Mouse (Mus musculus) MEL (cell line): ENCODE data around the gene Igdcc3. TPM values are rescaled to one million over a fixed set of nuclear protein-coding genes. Genes with fewer than 3 reads are reported as not detected.

Source experiments
- DNase-seq: peaks from one replicate; pipeline ENCODE4 v3.0.0; 2011; ENCODE audit warnings: low read depth, low spot score
- H3K27ac ChIP-seq: 2 replicates; pipeline ENCODE4 v1.5.1; 2012; ENCODE audit warnings: low read depth, mild to moderate bottlenecking, control low read depth, low read length, moderate library complexity; ENCODE audit not compliant: control insufficient read depth
- H3K27me3 ChIP-seq, 2 experiments: fragments of 150-350 bp in 1 of 2; sonication (generic) in 1 of 2; 2 replicates each; pipeline ENCODE4 v1.6.1; 2012; ENCODE audit warnings: low read length in 2 of 2, mild to moderate bottlenecking in 2 of 2, improper control_type of control experiment in 1 of 2, moderate library complexity in 1 of 2; ENCODE audit not compliant: insufficient read depth in 2 of 2, control insufficient read depth in 1 of 2
- H3K36me3 ChIP-seq, 2 experiments: 2 replicates each; pipeline ENCODE4 v1.6.1; 2012 to 2014; ENCODE audit warnings: low read length in 2 of 2, improper control_type of control experiment in 1 of 2, inconsistent platforms in 1 of 2, mild to moderate bottlenecking in 1 of 2; ENCODE audit not compliant: insufficient read depth in 2 of 2, control insufficient read depth in 1 of 2
- H3K4me1 ChIP-seq, 2 experiments: fragments of 150-350 bp in 1 of 2; sonication (generic) in 1 of 2; 2 replicates each; pipeline ENCODE4 v1.6.1; 2012; ENCODE audit warnings: low read length in 2 of 2, improper control_type of control experiment in 1 of 2, mild to moderate bottlenecking in 1 of 2; ENCODE audit not compliant: insufficient read depth in 2 of 2, control insufficient read depth in 1 of 2
- H3K4me3 ChIP-seq, 2 experiments: fragments of 150-350 bp in 1 of 2; sonication (generic) in 1 of 2; 2 replicates each; pipeline ENCODE4 v1.5.1; 2012; ENCODE audit warnings: low read depth in 2 of 2, low read length in 2 of 2, mild to moderate bottlenecking in 2 of 2, moderate library complexity in 2 of 2, control low read depth in 1 of 2, improper control_type of control experiment in 1 of 2; ENCODE audit not compliant: control insufficient read depth in 1 of 2, insufficient read depth in 1 of 2
- H3K79me2 ChIP-seq: 2 replicates; pipeline ENCODE4 v1.6.1; 2012; ENCODE audit warnings: mild to moderate bottlenecking, low read length, moderate library complexity; ENCODE audit not compliant: control insufficient read depth, poor library complexity, insufficient read depth
- H3K9ac ChIP-seq: 2 replicates; pipeline ENCODE4 v1.6.1; 2012; ENCODE audit warnings: low read depth, mild to moderate bottlenecking, control low read depth, low read length, moderate library complexity; ENCODE audit not compliant: control insufficient read depth, poor library complexity, severe bottlenecking
- H3K9me3 ChIP-seq: fragments of 150-350 bp; sonication (generic); replicated peaks from 2 replicates; pipeline ENCODE4 v1.6.1; 2012; ENCODE audit warnings: mild to moderate bottlenecking, low read length, improper control_type of control experiment, moderate library complexity; ENCODE audit not compliant: insufficient read depth
- BHLHE40 ChIP-seq: IDR thresholded peaks from 2 replicates; pipeline ENCODE4 v1.6.1; 2012; ENCODE audit warnings: low read depth, mild to moderate bottlenecking, inconsistent platforms, low read length, improper control_type of control experiment, borderline replicate concordance
- CTCF ChIP-seq, 3 experiments: IDR thresholded peaks in 2 of 3; conservative IDR thresholded peaks in 1 of 3; 2 replicates each; pipeline ENCODE4 v1.5.1; 2011 to 2012; ENCODE audit warnings: low read length in 3 of 3, low read depth in 2 of 3, mild to moderate bottlenecking in 2 of 3, improper control_type of control experiment in 1 of 3, inconsistent platforms in 1 of 3, mixed read lengths in 1 of 3, moderate library complexity in 1 of 3; ENCODE audit not compliant: control insufficient read depth in 1 of 3, insufficient read depth in 1 of 3, poor library complexity in 1 of 3, severe bottlenecking in 1 of 3
- E2F4 ChIP-seq: IDR thresholded peaks from 2 replicates; pipeline ENCODE4 v1.6.1; 2011; ENCODE audit warnings: low read depth, low read length, improper control_type of control experiment, borderline replicate concordance
- ELF1 ChIP-seq: IDR thresholded peaks from 2 replicates; pipeline ENCODE4 v1.6.1; 2014; ENCODE audit warnings: low read depth, mild to moderate bottlenecking, inconsistent platforms, low read length, improper control_type of control experiment, moderate library complexity
- ETS1 ChIP-seq: IDR thresholded peaks from 2 replicates; pipeline ENCODE4 v1.6.1; 2012; ENCODE audit warnings: low read depth, mild to moderate bottlenecking, inconsistent platforms, low read length, improper control_type of control experiment, moderate library complexity
- HCFC1 ChIP-seq: IDR thresholded peaks from 2 replicates; pipeline ENCODE4 v1.6.1; 2012; ENCODE audit warnings: low read depth, mild to moderate bottlenecking, inconsistent platforms, low read length, improper control_type of control experiment, moderate library complexity
- MAFK ChIP-seq: IDR thresholded peaks from 2 replicates; pipeline ENCODE4 v1.6.1; 2011; ENCODE audit warnings: low read depth, mild to moderate bottlenecking, low read length, improper control_type of control experiment, borderline replicate concordance
- MXI1 ChIP-seq: IDR thresholded peaks from 2 replicates; pipeline ENCODE4 v1.6.1; 2011; ENCODE audit warnings: mild to moderate bottlenecking, low read depth, low read length, improper control_type of control experiment
- MYB ChIP-seq: IDR thresholded peaks from 2 replicates; pipeline ENCODE4 v1.6.1; 2011; ENCODE audit warnings: mild to moderate bottlenecking, low read depth, low read length, improper control_type of control experiment
- MYC ChIP-seq: IDR thresholded peaks from 2 replicates; pipeline ENCODE4 v1.6.1; 2011; ENCODE audit warnings: low read depth, mild to moderate bottlenecking, low read length, improper control_type of control experiment, moderate library complexity
- NRF1 ChIP-seq: IDR thresholded peaks from 2 replicates; pipeline ENCODE4 v1.6.1; 2014; ENCODE audit warnings: low read depth, mild to moderate bottlenecking, inconsistent platforms, low read length, improper control_type of control experiment, moderate library complexity; ENCODE audit not compliant: poor library complexity, insufficient read depth, severe bottlenecking
- POLR2A ChIP-seq, 2 experiments: IDR thresholded peaks; 2 replicates each; pipeline ENCODE4 v1.6.1; 2011 to 2012; ENCODE audit warnings: low read length in 2 of 2, mild to moderate bottlenecking in 2 of 2, control low read depth in 1 of 2, improper control_type of control experiment in 1 of 2, low read depth in 1 of 2, moderate library complexity in 1 of 2; ENCODE audit not compliant: control insufficient read depth in 1 of 2, insufficient read depth in 1 of 2, poor library complexity in 1 of 2
- POLR2AphosphoS2 ChIP-seq: IDR thresholded peaks from 2 replicates; pipeline ENCODE4 v1.6.1; 2011; ENCODE audit warnings: low read length, improper control_type of control experiment
- POLR2AphosphoS5 ChIP-seq: IDR thresholded peaks from 2 replicates; pipeline ENCODE4 v1.6.1; 2012; ENCODE audit warnings: low read depth, borderline replicate concordance, mild to moderate bottlenecking, inconsistent platforms, low read length, moderate library complexity, mixed read lengths
- RAD21 ChIP-seq: IDR thresholded peaks from 2 replicates; pipeline ENCODE4 v1.6.1; 2011; ENCODE audit warnings: mild to moderate bottlenecking, low read depth, low read length, improper control_type of control experiment
- SIN3A ChIP-seq: IDR thresholded peaks from 2 replicates; pipeline ENCODE4 v1.6.1; 2012; ENCODE audit warnings: low read length, improper control_type of control experiment, inconsistent platforms
- TAL1 ChIP-seq: IDR thresholded peaks from 2 replicates; pipeline ENCODE4 v1.6.1; 2012; ENCODE audit warnings: mild to moderate bottlenecking, inconsistent platforms, low read length, moderate library complexity, mixed read lengths
- TCF12 ChIP-seq: IDR thresholded peaks from 2 replicates; pipeline ENCODE4 v1.6.1; 2014; ENCODE audit warnings: low read depth, mild to moderate bottlenecking, inconsistent platforms, low read length, improper control_type of control experiment, moderate library complexity
- ZC3H11A ChIP-seq: IDR thresholded peaks from 2 replicates; pipeline ENCODE4 v1.6.1; 2012; ENCODE audit warnings: low read depth, mild to moderate bottlenecking, inconsistent platforms, low read length, improper control_type of control experiment
- ZMIZ1 ChIP-seq: IDR thresholded peaks from 2 replicates; pipeline ENCODE4 v1.6.1; 2012; ENCODE audit warnings: low read depth, mild to moderate bottlenecking, inconsistent platforms, low read length, improper control_type of control experiment, moderate library complexity
- polyA plus RNA-seq, 2 experiments: library from polyadenylated mRNA; stranded (reverse) in 1 of 2; unstranded in 1 of 2; fragments of >175 nt in 1 of 2; fragments of >200 nt in 1 of 2; gene quantifications; 2 replicates each; pipeline versions ENCODE4 v1.2.1 to v1.2.4; 2012; ENCODE audit warnings: low replicate concordance in 2 of 2, low read depth in 1 of 2; ENCODE audit not compliant: insufficient read length in 2 of 2, insufficient read depth in 1 of 2, missing spikeins in 1 of 2
- total RNA-seq: library from RNA; depleted of rRNA; stranded (reverse); fragments of 300-350 nt; gene quantifications from 2 replicates; pipeline ENCODE4 v1.2.3, GENCODE M21; 2012; rRNA removed

The Igdcc3 gene
- total and polyA plus RNA-seq, 3 experiments: not detected

GRCm38 (mm10) chr9:65233243-65233985 is 92.4 kb downstream of the Igdcc3 start:
- TF ChIP-seq SIN3A (no peak), ETS1 (no peak), ZC3H11A (no peak), E2F4 (no peak), RAD21 (no peak), TCF12 (no peak), BHLHE40 (no peak), MYB (no peak), POLR2AphosphoS5 (no peak), POLR2AphosphoS2 (no peak), POLR2A (IDR thresholded peaks at IDR 0.05; ENCODE audit: control insufficient read depth in 1 of 2, insufficient read depth in 1 of 2, low read depth in 1 of 2, low read length in 2 of 2, poor library complexity in 1 of 2) (no peak), MAFK (no peak), ZMIZ1 (no peak), HCFC1 (no peak), ELF1 (no peak)
- Histone ChIP-seq H3K36me3 (no peaks in the 10 kb centered on the region), H3K79me2 (no peaks in the 10 kb centered on the region)

GRCm38 (mm10) chr9:65234734-65235133 is 93.7 kb downstream of the Igdcc3 start:
- H3K9ac ChIP-seq: no peak overlapping the region
- no peak for DNase-seq
- no peaks in the 10 kb centered on the region for H3K36me3 ChIP-seq
- H3K4me3 ChIP-seq: no peak overlapping the region
- no peaks in the 10 kb centered on the region for H3K4me1 ChIP-seq
- H3K9me3 ChIP-seq: no peaks in the 10 kb centered on the region
- no peak overlapping the region for H3K27ac ChIP-seq
- TF ChIP-seq MYC (no peak), NRF1 (no peak), BHLHE40 (no peak), RAD21 (no peak), POLR2AphosphoS5 (no peak), POLR2A (IDR thresholded peaks at IDR 0.05; ENCODE audit: control insufficient read depth in 1 of 2, insufficient read depth in 1 of 2, low read depth in 1 of 2, low read length in 2 of 2, poor library complexity in 1 of 2) (no peak), TAL1 (no peak), CTCF (IDR thresholded peaks at IDR 0.05 in 2 of 3, conservative IDR thresholded peaks at IDR 0.05 in 1 of 3; ENCODE audit: control insufficient read depth in 1 of 3, insufficient read depth in 1 of 3, low read depth in 2 of 3, low read length in 3 of 3, poor library complexity in 1 of 3, severe bottlenecking in 1 of 3) (no peak), MXI1 (no peak)
- no peaks in the 10 kb centered on the region for H3K79me2 ChIP-seq
- no peaks in the 10 kb centered on the region for H3K27me3 ChIP-seq

More at GRCm38 (mm10) chr9:65233243-65233985, 92.4 kb downstream of the Igdcc3 start:
- H3K4me1 ChIP-seq: no peaks in the 10 kb centered on the region
- no peaks in the 10 kb centered on the region for H3K9me3 ChIP-seq
- DNase-seq: no peak
- no peak overlapping the region for H3K9ac ChIP-seq
- H3K27ac ChIP-seq: no peak overlapping the region
- H3K4me3 ChIP-seq: no peak overlapping the region
- H3K27me3 ChIP-seq: no peaks in the 10 kb centered on the region

Other genes with a start within 250 kb of the Igdcc3 start
- gene Slc24a1, start 189.6 kb upstream of the Igdcc3 start, total RNA-seq: not detected in 2 replicates
- gene Slc24a1, start 189.6 kb upstream of the Igdcc3 start, polyA plus RNA-seq: under 1 TPM in 1 of 2 experiments, not detected in 1; 0.07 TPM
- 35.9 and 37.9 TPM in 2 replicates for gene Ints14, start 180.3 kb upstream of the Igdcc3 start, total RNA-seq
- 10 to 100 TPM in 1 of 2 experiments, not detected in 1; 54.1 TPM for gene Ints14, start 180.3 kb upstream of the Igdcc3 start, polyA plus RNA-seq
- 47.7 and 57.9 TPM in 2 replicates for gene Hacd3, start 119.5 kb upstream of the Igdcc3 start, total RNA-seq
- 100 to 1,000 TPM in 1 of 2 experiments, 10 to 100 TPM in 1; 47.3 to 340 TPM for gene Hacd3, start 119.5 kb upstream of the Igdcc3 start, polyA plus RNA-seq
- 42.5 and 51.8 TPM in 2 replicates for gene Dpp8, start 108.8 kb upstream of the Igdcc3 start, total RNA-seq
- gene Dpp8, start 108.8 kb upstream of the Igdcc3 start, polyA plus RNA-seq: 10 to 100 TPM in 1 of 2 experiments, not detected in 1; 62.1 TPM
- gene Igdcc4, start 39.7 kb upstream of the Igdcc3 start, total RNA-seq: under 0.01 and 0.03 TPM in 2 replicates
- under 1 TPM in 1 of 2 experiments, not detected in 1; 0.14 TPM for gene Igdcc4, start 39.7 kb upstream of the Igdcc3 start, polyA plus RNA-seq
- gene Parp16, start 54.2 kb downstream of the Igdcc3 start, total RNA-seq: 1.3 and 1.4 TPM in 2 replicates
- gene Parp16, start 54.2 kb downstream of the Igdcc3 start, polyA plus RNA-seq: 1 to 10 TPM in 1 of 2 experiments, not detected in 1; 5.1 TPM
- gene Cilp, start 124.0 kb downstream of the Igdcc3 start, total RNA-seq: not detected in 2 replicates
- gene Cilp, start 124.0 kb downstream of the Igdcc3 start, polyA plus RNA-seq: under 1 TPM in 1 of 2 experiments, not detected in 1; 0.01 TPM
- gene Clpx, start 153.1 kb downstream of the Igdcc3 start, total RNA-seq: 38.7 and 38.8 TPM in 2 replicates
- 10 to 100 TPM in 1 of 2 experiments, not detected in 1; 32.4 TPM for gene Clpx, start 153.1 kb downstream of the Igdcc3 start, polyA plus RNA-seq
- gene Pdcd7, start 204.9 kb downstream of the Igdcc3 start, total RNA-seq: 20.3 and 22.8 TPM in 2 replicates
- gene Pdcd7, start 204.9 kb downstream of the Igdcc3 start, polyA plus RNA-seq: 10 to 100 TPM in 1 of 2 experiments, not detected in 1; 34.5 TPM
- not detected in 2 replicates for gene Ubap1l, start 219.9 kb downstream of the Igdcc3 start, total RNA-seq
- gene Ubap1l, start 219.9 kb downstream of the Igdcc3 start, polyA plus RNA-seq: under 1 TPM in 1 of 2 experiments, not detected in 1; 0.08 TPM